In the genomic region with DNA sequence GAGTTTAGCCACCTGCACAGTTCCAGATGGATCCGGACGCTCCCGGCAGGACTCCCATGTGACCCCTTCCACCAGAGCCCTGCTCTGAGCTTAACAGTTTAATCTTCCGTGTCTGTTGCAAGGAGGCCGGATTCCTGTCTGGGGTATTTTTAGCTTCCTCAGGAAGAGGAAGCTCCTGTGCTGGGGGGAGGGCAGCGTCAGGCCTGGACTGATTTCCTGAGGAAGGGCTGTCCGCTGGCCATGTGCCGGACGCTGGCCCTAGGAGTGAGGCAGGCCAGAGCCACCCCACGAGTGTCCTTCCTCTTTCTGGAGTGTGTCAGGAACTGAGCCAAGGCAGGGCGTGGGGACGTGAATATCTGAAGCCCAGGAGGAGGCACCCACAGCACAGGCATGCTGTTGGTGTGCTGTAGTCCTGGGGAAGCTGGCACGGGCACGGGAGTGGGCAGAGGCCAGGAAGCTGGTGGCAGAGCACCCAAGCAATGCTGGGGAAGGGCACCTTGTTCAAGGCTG, we compare ENCODE assay signal across 7 mouse cellular contexts. TPM values are rescaled to one million over a fixed set of nuclear protein-coding genes. Genes with fewer than 3 reads are reported as not detected.
DNase-seq lines count a peak whose midpoint lies in the region; ATAC-seq and TF ChIP-seq lines count a peak whose summit lies in the region.

No protein-coding gene starts in this region.

- TF ChIP-seq EP300 in heart, adult 2 months (IDR thresholded peaks at IDR 0.05; ENCODE audit: insufficient read depth, low read depth, low read length): peak; percentile 98

- no peak for TF ChIP-seq CTCF in bone marrow, adult 2 months (IDR thresholded peaks at IDR 0.05; ENCODE audit: control insufficient read depth, insufficient read depth, low read length)
- peak; percentile 38 for TF ChIP-seq CTCF in heart, adult 2 months (IDR thresholded peaks at IDR 0.05)

- no peaks in the 10 kb centered on the region for H3K9me3 ChIP-seq in limb, embryonic 14.5 days (ENCODE audit: control insufficient read depth, low read length)
- H3K9me3 ChIP-seq in midbrain, embryonic 12.5 days: no peaks in the 10 kb centered on the region

- no peak overlapping the region for H3K4me3 ChIP-seq in bone marrow, adult 2 months (replicated peaks; ENCODE audit: control insufficient read depth, low read depth, low read length)
- peak overlapping the region; percentile 4; the same call in 1 of the 2 replicates for H3K4me3 ChIP-seq in heart, adult 2 months
- no peak overlapping the region for H3K4me3 ChIP-seq in limb, embryonic 14.5 days (replicated peaks; ENCODE audit: low read length)
- no peak overlapping the region for H3K4me3 ChIP-seq in midbrain, embryonic 12.5 days

- intact Hi-C loops in heart, adult 2 months (cut with DNase I): loop anchor here (2.0 to 5.0 kb wide), 2 partner anchors 34 to 142 kb away; partner anchors contain the start of gene Arpin

- peak; percentile 71 for DNase-seq in embryo, embryonic 11 days
- peak; percentile 90 to 96 for DNase-seq in heart, adult 2 months
- DNase-seq in kidney, adult 18-20 months: peak; percentile 89
- DNase-seq in limb, embryonic 14.5 days (ENCODE audit: low spot score): peak; percentile 36
- DNase-seq in skeletal muscle tissue, adult 2 months (ENCODE audit: low read depth, low spot score): peak; percentile 92

- 3% methylated on average over 14 of the region's 14 CpGs for WGBS in bone marrow, adult 2 months
- WGBS in heart, adult 2 months: 2% methylated on average over 14 of the region's 14 CpGs
- 21% methylated on average over 14 of the region's 14 CpGs for whole genome bisulfite sequencing in limb, embryonic 14.5 days
- 45% methylated on average over 14 of the region's 14 CpGs for WGBS in midbrain, embryonic 12.5 days

- peaks cover 10% of the 10 kb centered on the region; the same call in 1 of the 2 replicates for H3K4me1 ChIP-seq in bone marrow, adult 2 months (ENCODE audit: control insufficient read depth, insufficient read depth, low read length)
- peaks cover 27% of the 10 kb centered on the region for H3K4me1 ChIP-seq in heart, adult 2 months (ENCODE audit: control insufficient read depth, insufficient read depth, low read length)
- peaks cover 45% of the 10 kb centered on the region for H3K4me1 ChIP-seq in limb, embryonic 14.5 days (ENCODE audit: control insufficient read depth, insufficient read depth, low read length)
- H3K4me1 ChIP-seq in midbrain, embryonic 12.5 days: peaks cover 54% of the 10 kb centered on the region

- TF ChIP-seq POLR2A in bone marrow, adult 2 months (IDR thresholded peaks at IDR 0.05; ENCODE audit: borderline replicate concordance, control insufficient read depth, low read depth, low read length): peak; percentile 8; the same call in 1 of the 2 replicates
- peak; percentile 68 for TF ChIP-seq POLR2A in heart, adult 2 months (IDR thresholded peaks at IDR 0.05; ENCODE audit: insufficient read depth, low read depth, low read length)
- TF ChIP-seq POLR2A in limb, embryonic 14.5 days (IDR thresholded peaks at IDR 0.05; ENCODE audit: borderline replicate concordance, extremely low read depth, insufficient read depth, insufficient read length): no peak

- peak; percentile 60 for ATAC-seq in limb, embryonic 14.5 days (ENCODE audit: low FRiP score, low read depth)
- no peak for ATAC-seq in midbrain, embryonic 12.5 days (ENCODE audit: low FRiP score, low read depth)

- no peaks in the 10 kb centered on the region for H3K27me3 ChIP-seq in heart, adult 2 months (ENCODE audit: control insufficient read depth, insufficient read depth, low read length)
- no peaks in the 10 kb centered on the region for H3K27me3 ChIP-seq in limb, embryonic 14.5 days (ENCODE audit: control insufficient read depth, insufficient read depth, low read length)
- no peaks in the 10 kb centered on the region for H3K27me3 ChIP-seq in midbrain, embryonic 12.5 days

- H3K36me3 ChIP-seq in heart, adult 2 months (ENCODE audit: control insufficient read depth, insufficient read depth, low read length): 0 out of 2 replicates have a peak, but pooled peaks cover 3% of the 10 kb centered on the region
- H3K36me3 ChIP-seq in limb, embryonic 14.5 days (ENCODE audit: control insufficient read depth, insufficient read depth, low read length): peaks cover 29% of the 10 kb centered on the region
- peaks cover 30% of the 10 kb centered on the region for H3K36me3 ChIP-seq in midbrain, embryonic 12.5 days

- peak overlapping the region; percentile 63 for H3K27ac ChIP-seq in bone marrow, adult 2 months (ENCODE audit: control insufficient read depth, insufficient read depth, low read depth, low read length, poor library complexity)
- H3K27ac ChIP-seq in heart, adult 2 months: peak overlapping the region; percentile 85
- H3K27ac ChIP-seq in limb, embryonic 14.5 days (replicated peaks; ENCODE audit: low read depth, low read length): peak overlapping the region; percentile 33
- H3K27ac ChIP-seq in midbrain, embryonic 12.5 days (replicated peaks): peak overlapping the region; percentile 69

- no peak overlapping the region; the same call in 1 of the 2 replicates for H3K4me2 ChIP-seq in limb, embryonic 14.5 days (replicated peaks; ENCODE audit: low read depth, low read length, severe bottlenecking)
- no peak overlapping the region for H3K4me2 ChIP-seq in midbrain, embryonic 12.5 days (replicated peaks)

- peak overlapping the region; percentile 39 for H3K9ac ChIP-seq in heart, adult 2 months (ENCODE audit: low read depth, low read length)
- H3K9ac ChIP-seq in limb, embryonic 14.5 days (ENCODE audit: low read depth, low read length, severe bottlenecking): no peak overlapping the region
- H3K9ac ChIP-seq in midbrain, embryonic 12.5 days (replicated peaks): no peak overlapping the region; the same call in 1 of the 2 replicates

- no peaks in the 10 kb centered on the region for H3K79me2 ChIP-seq in heart, adult 2 months (replicated peaks; ENCODE audit: control insufficient read depth, insufficient read depth, low read length)

RNA-seq across cellular contexts. Expression of gene Idh2, which starts 36.3 kb away (rescaled TPM):
- polyA plus RNA-seq in bone marrow, adult 2 months (2011; ENCODE audit: insufficient read depth, insufficient read length, low replicate concordance, missing spikeins): 20.9 and 43.5 TPM in 2 replicates
- total RNA-seq in heart, adult 2 months (2021): 1,000 to 10,000 TPM; 1,877 to 2,293 TPM
- 1,651 and 1,954 TPM in 2 replicates for polyA plus RNA-seq in heart, adult 2 months (2012; rRNA removed)
- 457 and 501 TPM in 2 replicates for polyA plus RNA-seq in limb, embryonic 14.5 days (2012; rRNA removed)
- 580 and 595 TPM in 2 replicates for polyA plus RNA-seq in limb, embryonic 14.5 days (2014; fragmentation: Nextera tagmentation; extraction: Ambion mirVana)
- polyA plus RNA-seq in midbrain, embryonic 12.5 days (2016; fragmentation: Nextera tagmentation; extraction: Ambion mirVana): 331 and 347 TPM in 2 replicates

RNA-seq across cellular contexts. Expression of gene Zfp710, which starts 54.2 kb away (rescaled TPM):
- polyA plus RNA-seq in bone marrow, adult 2 months (2011; ENCODE audit: insufficient read depth, insufficient read length, low replicate concordance, missing spikeins): 12.5 and 28.1 TPM in 2 replicates
- 10 to 100 TPM; 26.9 to 32.2 TPM for total RNA-seq in heart, adult 2 months (2021)
- 33.4 and 35.5 TPM in 2 replicates for polyA plus RNA-seq in heart, adult 2 months (2012; rRNA removed)
- polyA plus RNA-seq in limb, embryonic 14.5 days (2012; rRNA removed): 24.7 and 35.5 TPM in 2 replicates
- 15.0 and 16.9 TPM in 2 replicates for polyA plus RNA-seq in limb, embryonic 14.5 days (2014; fragmentation: Nextera tagmentation; extraction: Ambion mirVana)
- polyA plus RNA-seq in midbrain, embryonic 12.5 days (2016; fragmentation: Nextera tagmentation; extraction: Ambion mirVana): 31.1 and 32.8 TPM in 2 replicates

Comparison
In these comparisons a context has a peak if more than half of its experiments do, and no peak if none do; other contexts are left out.
1. H3K27ac ChIP-seq: peak in every context shown above with its lines; median percentile 85 in heart, adult 2 months; 69 in midbrain, embryonic 12.5 days; 63 in bone marrow, adult 2 months; 33 in limb, embryonic 14.5 days.
2. DNase-seq: peak in every context shown above with its lines; median percentile 93 in heart, adult 2 months; 92 in skeletal muscle tissue, adult 2 months; 89 in kidney, adult 18-20 months; 71 in embryo, embryonic 11 days; 36 in limb, embryonic 14.5 days.